Comparison of ENCODE assay signal across 10 mouse cellular contexts in the genomic region with DNA sequence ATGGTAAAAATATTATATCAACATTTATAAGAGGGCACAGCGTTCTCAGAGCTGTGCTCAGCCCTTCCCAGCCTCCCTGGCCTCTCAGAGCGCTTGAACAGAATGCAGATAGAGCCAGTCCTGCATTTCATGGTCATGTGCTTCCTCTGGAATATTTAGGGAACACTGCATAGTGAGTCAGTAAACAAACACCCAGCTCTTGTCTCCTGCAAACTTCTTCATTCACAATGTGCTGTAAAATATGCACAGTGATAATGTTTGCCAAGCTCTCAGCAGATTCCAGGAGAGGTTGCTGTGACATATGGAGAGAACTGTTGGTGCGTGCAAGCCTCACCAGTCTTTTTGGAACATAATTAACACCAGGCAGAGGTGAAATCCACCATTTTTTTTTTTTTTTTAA. TPM values are rescaled to one million over a fixed set of nuclear protein-coding genes. Genes with fewer than 3 reads are reported as not detected.
DNase-seq lines count a peak whose midpoint lies in the region; ATAC-seq and TF ChIP-seq lines count a peak whose summit lies in the region.
"Had no signal": no experiment of that assay in that cellular context is flagged by ENCODE, and none has a peak within 500 bp of the region (broad histone marks: within the 10 kb centered on the region; RNA-seq: fewer than 3 reads in every experiment).

No protein-coding gene starts in this region.

- peaks cover 30% of the 10 kb centered on the region for H3K36me3 ChIP-seq in hindbrain, embryonic 15.5 days
- H3K36me3 ChIP-seq in hindbrain, embryonic 10.5 days: peaks cover 20% of the 10 kb centered on the region
- H3K36me3 ChIP-seq in forebrain, embryonic 16.5 days (ENCODE audit: control insufficient read depth, insufficient read depth): no peaks in the 10 kb centered on the region; the same call in 1 of the 2 replicates
- peaks cover 24% of the 10 kb centered on the region; the same call in 1 of the 2 replicates for H3K36me3 ChIP-seq in lung, embryonic 14.5 days (ENCODE audit: insufficient read depth)

- WGBS in hindbrain, embryonic 15.5 days: 62% methylated on average over 3 of the region's 3 CpGs
- 85% methylated on average over 3 of the region's 3 CpGs for WGBS in hindbrain, embryonic 10.5 days
- WGBS in forebrain, embryonic 16.5 days: 45% methylated on average over 3 of the region's 3 CpGs
- 59% methylated on average over 3 of the region's 3 CpGs for WGBS in lung, embryonic 14.5 days

- no peak overlapping the region for H3K4me2 ChIP-seq in hindbrain, embryonic 15.5 days
- H3K4me2 ChIP-seq in forebrain, embryonic 16.5 days (ENCODE audit: low read length): no peak overlapping the region
- no peak overlapping the region for H3K4me2 ChIP-seq in lung, embryonic 14.5 days
- H3K4me2 ChIP-seq: embryonic facial prominence, embryonic 12.5 days had no signal

- no peaks in the 10 kb centered on the region for H3K9me3 ChIP-seq in hindbrain, embryonic 15.5 days
- H3K9me3 ChIP-seq in hindbrain, embryonic 10.5 days: no peaks in the 10 kb centered on the region
- no peaks in the 10 kb centered on the region for H3K9me3 ChIP-seq in forebrain, embryonic 16.5 days (ENCODE audit: control insufficient read depth, low read length)
- H3K9me3 ChIP-seq in lung, embryonic 14.5 days (ENCODE audit: low read depth, low read length): no peaks in the 10 kb centered on the region
- H3K9me3 ChIP-seq: embryonic facial prominence, embryonic 12.5 days had no signal

- H3K4me1 ChIP-seq in hindbrain, embryonic 15.5 days (replicated peaks): peaks cover 4% of the 10 kb centered on the region; the same call in 1 of the 2 replicates
- H3K4me1 ChIP-seq in hindbrain, embryonic 10.5 days (replicated peaks): 0 out of 2 replicates have a peak, but pooled peaks cover 4% of the 10 kb centered on the region
- H3K4me1 ChIP-seq in bone marrow macrophage, adult 2 months (ENCODE audit: control insufficient read depth, insufficient read depth, low read length): peaks cover 42% of the 10 kb centered on the region
- H3K4me1 ChIP-seq in forebrain, embryonic 16.5 days (replicated peaks; ENCODE audit: control insufficient read depth, insufficient read depth, low read length): peaks cover 15% of the 10 kb centered on the region
- no peaks in the 10 kb centered on the region for H3K4me1 ChIP-seq in lung, embryonic 14.5 days (ENCODE audit: insufficient read depth)
- H3K4me1 ChIP-seq: embryonic facial prominence, embryonic 12.5 days had no signal

- TF ChIP-seq CTCF in bone marrow macrophage, adult 2 months (IDR thresholded peaks at IDR 0.05; ENCODE audit: low read depth, low read length): no peak
- TF ChIP-seq CTCF in lung, embryonic 14.5 days (IDR thresholded peaks at IDR 0.05; ENCODE audit: low read depth): no peak

- no peak overlapping the region for H3K4me3 ChIP-seq in hindbrain, embryonic 15.5 days
- H3K4me3 ChIP-seq in hindbrain, embryonic 10.5 days: no peak overlapping the region
- H3K4me3 ChIP-seq in bone marrow macrophage, adult 2 months (ENCODE audit: insufficient read depth, low read length): no peak overlapping the region
- no peak overlapping the region for H3K4me3 ChIP-seq in forebrain, embryonic 16.5 days (replicated peaks; ENCODE audit: low read length)
- H3K4me3 ChIP-seq in lung, embryonic 14.5 days (ENCODE audit: low read depth, low read length): no peak overlapping the region
- H3K4me3 ChIP-seq: embryonic facial prominence, embryonic 12.5 days had no signal

- TF ChIP-seq POLR2A in bone marrow macrophage, adult 2 months (IDR thresholded peaks at IDR 0.05; ENCODE audit: borderline replicate concordance, low read depth, low read length): no peak

- H3K27ac ChIP-seq in hindbrain, embryonic 15.5 days (replicated peaks): no peak overlapping the region
- H3K27ac ChIP-seq in hindbrain, embryonic 10.5 days: no peak overlapping the region
- peak overlapping the region; percentile 81 for H3K27ac ChIP-seq in bone marrow macrophage, adult 2 months (ENCODE audit: insufficient read depth, low read depth, low read length)
- no peak overlapping the region for H3K27ac ChIP-seq in forebrain, embryonic 16.5 days (ENCODE audit: low read length)
- peak overlapping the region; percentile 12; the same call in 1 of the 2 replicates for H3K27ac ChIP-seq in lung, embryonic 14.5 days (ENCODE audit: low read depth)
- H3K27ac ChIP-seq: liver, embryonic 14.5 days had no signal

- peak; percentile 54; the same call in 1 of the 2 replicates for ATAC-seq in hindbrain, embryonic 15.5 days (ENCODE audit: low FRiP score, low read depth)
- peak; percentile 76 for ATAC-seq in forebrain, embryonic 16.5 days
- ATAC-seq in lung, embryonic 14.5 days (ENCODE audit: insufficient read depth): peak; percentile 44; the same call in 1 of the 2 replicates
- no peak for ATAC-seq in inflammation-experienced regulatory T-cells, adult 6 months

- H3K27me3 ChIP-seq in hindbrain, embryonic 15.5 days: no peaks in the 10 kb centered on the region
- H3K27me3 ChIP-seq in hindbrain, embryonic 10.5 days (ENCODE audit: insufficient read depth, poor library complexity, severe bottlenecking): no peaks in the 10 kb centered on the region
- no peaks in the 10 kb centered on the region for H3K27me3 ChIP-seq in forebrain, embryonic 16.5 days (replicated peaks; ENCODE audit: control insufficient read depth, insufficient read depth, low read length)
- H3K27me3 ChIP-seq in lung, embryonic 14.5 days (ENCODE audit: insufficient read depth, low read length): no peaks in the 10 kb centered on the region
- H3K27me3 ChIP-seq: embryonic facial prominence, embryonic 12.5 days had no signal

- no peak for DNase-seq in hindbrain, embryonic 10.5 days (ENCODE audit: low spot score)
- DNase-seq in lung, embryonic 14.5 days: peak; percentile 50
- DNase-seq in spleen, adult 12 weeks (ENCODE audit: low spot score): no peak
- no peak for DNase-seq in thymus, postnatal 36 days

- no peak overlapping the region for H3K9ac ChIP-seq in hindbrain, embryonic 15.5 days
- no peak overlapping the region for H3K9ac ChIP-seq in forebrain, embryonic 16.5 days (replicated peaks; ENCODE audit: low read depth, low read length)
- H3K9ac ChIP-seq in lung, embryonic 14.5 days: no peak overlapping the region
- H3K9ac ChIP-seq: embryonic facial prominence, embryonic 12.5 days; liver, embryonic 14.5 days had no signal

RNA-seq across cellular contexts. Expression of gene Pxk, which starts 37.1 kb away (rescaled TPM):
- polyA plus RNA-seq in hindbrain, embryonic 15.5 days (2015; fragmentation: Nextera tagmentation; extraction: Ambion mirVana): 67.0 and 69.9 TPM in 2 replicates
- 19.8 and 23.8 TPM in 2 replicates for polyA plus RNA-seq in hindbrain, embryonic 10.5 days (2016; fragmentation: Nextera tagmentation; extraction: Ambion mirVana)
- polyA plus RNA-seq in bone marrow macrophage, adult 2 months (2012; ENCODE audit: insufficient read depth, insufficient read length, missing spikeins): 41.8 and 45.3 TPM in 2 replicates
- polyA plus RNA-seq in forebrain, embryonic 16.5 days (2015; fragmentation: Nextera tagmentation; extraction: Ambion mirVana): 51.2 and 63.0 TPM in 2 replicates
- polyA plus RNA-seq in lung, embryonic 14.5 days (2014; fragmentation: Nextera tagmentation; extraction: Ambion mirVana): 31.2 and 33.3 TPM in 2 replicates
- 10 to 100 TPM; 31.7 to 38.5 (median 32.9) TPM for polyA plus RNA-seq in inflammation-experienced regulatory T-cells, adult 6 months (2017; shearing (Covaris generic))

RNA-seq across cellular contexts. Expression of gene Pdhb, which starts 37.7 kb away (rescaled TPM):
- polyA plus RNA-seq in hindbrain, embryonic 15.5 days (2015; fragmentation: Nextera tagmentation; extraction: Ambion mirVana): 248 and 260 TPM in 2 replicates
- 212 and 213 TPM in 2 replicates for polyA plus RNA-seq in hindbrain, embryonic 10.5 days (2016; fragmentation: Nextera tagmentation; extraction: Ambion mirVana)
- 58.0 and 67.2 TPM in 2 replicates for polyA plus RNA-seq in bone marrow macrophage, adult 2 months (2012; ENCODE audit: insufficient read depth, insufficient read length, missing spikeins)
- polyA plus RNA-seq in forebrain, embryonic 16.5 days (2015; fragmentation: Nextera tagmentation; extraction: Ambion mirVana): 249 and 250 TPM in 2 replicates
- polyA plus RNA-seq in lung, embryonic 14.5 days (2014; fragmentation: Nextera tagmentation; extraction: Ambion mirVana): 166 and 173 TPM in 2 replicates
- 100 to 1,000 TPM; 127 to 152 (median 143) TPM for polyA plus RNA-seq in inflammation-experienced regulatory T-cells, adult 6 months (2017; shearing (Covaris generic))

RNA-seq across cellular contexts. Expression of gene Rpp14, which starts 55.0 kb away (rescaled TPM):
- 46.6 and 47.4 TPM in 2 replicates for polyA plus RNA-seq in hindbrain, embryonic 15.5 days (2015; fragmentation: Nextera tagmentation; extraction: Ambion mirVana)
- polyA plus RNA-seq in hindbrain, embryonic 10.5 days (2016; fragmentation: Nextera tagmentation; extraction: Ambion mirVana): 47.1 and 50.6 TPM in 2 replicates
- polyA plus RNA-seq in bone marrow macrophage, adult 2 months (2012; ENCODE audit: insufficient read depth, insufficient read length, missing spikeins): 13.3 and 20.1 TPM in 2 replicates
- polyA plus RNA-seq in forebrain, embryonic 16.5 days (2015; fragmentation: Nextera tagmentation; extraction: Ambion mirVana): 59.5 and 70.2 TPM in 2 replicates
- 51.4 and 60.1 TPM in 2 replicates for polyA plus RNA-seq in lung, embryonic 14.5 days (2014; fragmentation: Nextera tagmentation; extraction: Ambion mirVana)
- 10 to 100 TPM; 28.2 to 41.6 (median 36.0) TPM for polyA plus RNA-seq in inflammation-experienced regulatory T-cells, adult 6 months (2017; shearing (Covaris generic))

Comparison
In these comparisons a context has a peak if more than half of its experiments do, and no peak if none do; other contexts are left out.
1. H3K27ac ChIP-seq: peak in bone marrow macrophage, adult 2 months (single experiment) and lung, embryonic 14.5 days (single experiment); none in hindbrain, embryonic 15.5 days (single experiment), hindbrain, embryonic 10.5 days (single experiment) and forebrain, embryonic 16.5 days (single experiment).